Mouse (Mus musculus): Measurements from ENCODE around the gene Acot12. TPM values are rescaled to one million over a fixed set of nuclear protein-coding genes. Genes with fewer than 3 reads are reported as not detected.

Gene Acot12
- polyA plus RNA-seq (2014; fragmentation: Nextera tagmentation; extraction: Ambion mirVana): 0.18 TPM in 1 of 2 replicates, not detected in the other

DNA sequence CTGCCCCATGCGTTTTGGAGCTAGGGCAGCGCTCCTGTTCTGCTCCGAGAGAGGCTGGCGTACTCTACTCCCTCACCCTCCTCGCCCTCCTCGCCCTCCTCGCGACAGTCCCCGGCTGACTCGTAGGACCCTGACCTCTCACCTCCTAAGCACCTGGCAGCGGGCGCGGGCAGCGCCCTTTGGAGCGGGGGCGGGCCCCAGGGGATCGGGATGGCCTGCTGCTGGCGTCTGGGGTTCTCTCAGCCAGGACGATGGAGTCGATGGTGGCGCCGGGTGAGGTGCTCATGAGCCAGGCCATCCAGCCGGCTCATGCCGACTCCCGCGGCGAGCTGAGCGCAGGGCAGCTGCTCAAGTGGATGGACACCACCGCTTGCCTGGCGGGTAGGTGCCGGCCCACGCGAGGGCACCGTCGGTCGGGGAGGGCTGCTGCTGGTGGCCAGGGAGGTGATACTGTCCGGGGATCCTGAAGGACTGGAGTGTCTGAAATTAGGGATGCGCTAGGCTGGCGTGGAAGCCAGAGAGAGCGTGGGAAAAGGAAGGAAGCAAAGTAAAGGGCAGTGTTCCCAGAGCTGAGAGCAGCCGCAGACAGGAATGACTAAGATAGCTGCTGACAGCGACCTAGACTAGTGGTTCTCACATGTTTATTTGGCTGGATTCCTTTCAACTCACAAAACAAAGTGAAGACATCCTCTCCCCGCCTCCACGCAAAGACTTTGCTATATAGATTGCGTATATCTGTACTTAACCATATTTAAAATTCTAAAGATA lies at the start of gene Acot12:
Gene Acot12, plus strand, starts transcription at position 233 of the 768 bp plus-strand sequence.
- H3K9me3 ChIP-seq (ENCODE audit: control insufficient read depth, low read length): no peaks in the 10 kb centered on the region
- ATAC-seq (ENCODE audit: low FRiP score, low TSS enrichment): peak; percentile 89
- H3K4me1 ChIP-seq (ENCODE audit: control insufficient read depth, insufficient read depth, low read length): no peaks in the 10 kb centered on the region
- no peak within 1 kb of the TSS for H3K27ac ChIP-seq (ENCODE audit: low read depth, low read length)
- 8% methylated on average over 44 of the region's 45 CpGs for whole genome bisulfite sequencing
- no peaks in the 10 kb centered on the region for H3K27me3 ChIP-seq (ENCODE audit: control insufficient read depth, insufficient read depth, low read length)
- peak within 1 kb of the TSS; percentile 38 for H3K4me3 ChIP-seq (ENCODE audit: low read length)
- H3K4me2 ChIP-seq (replicated peaks; ENCODE audit: low read depth, low read length): peak within 1 kb of the TSS; percentile 65
- no peaks in the 10 kb centered on the region for H3K36me3 ChIP-seq (ENCODE audit: control insufficient read depth, insufficient read depth, low read length)
- H3K9ac ChIP-seq (ENCODE audit: low read depth, low read length): peak within 1 kb of the TSS; percentile 40; the same call in 1 of the 2 replicates

GRCm38 (mm10) chr13:91693615-91694014 lies 47.7 kb upstream of the Acot12 start:
- Histone ChIP-seq H3K4me2 (replicated peaks; ENCODE audit: low read depth, low read length) (no peak overlapping the region), H3K27ac (ENCODE audit: low read depth, low read length) (peak overlapping the region; percentile 37; the same call in 1 of the 2 replicates), H3K27me3 (ENCODE audit: control insufficient read depth, insufficient read depth, low read length) (no peaks in the 10 kb centered on the region), H3K9me3 (ENCODE audit: control insufficient read depth, low read length) (no peaks in the 10 kb centered on the region), H3K9ac (ENCODE audit: low read depth, low read length) (no peak overlapping the region), H3K4me3 (ENCODE audit: low read length) (no peak overlapping the region), H3K36me3 (ENCODE audit: control insufficient read depth, insufficient read depth, low read length) (peaks cover 5% of the 10 kb centered on the region; the same call in 1 of the 2 replicates), H3K4me1 (ENCODE audit: control insufficient read depth, insufficient read depth, low read length) (no peaks in the 10 kb centered on the region)
- no peak for ATAC-seq (ENCODE audit: low FRiP score, low TSS enrichment)
- WGBS: 44% methylated on average over 7 of the region's 7 CpGs

GRCm38 (mm10) chr13:91695406-91695805 lies 45.9 kb upstream of the Acot12 start:
- no peak for ATAC-seq (ENCODE audit: low FRiP score, low TSS enrichment)
- 82% methylated on average over 2 of the region's 2 CpGs for WGBS

GRCm38 (mm10) chr13:91696109-91696645 lies 45.1 kb upstream of the Acot12 start:
- ATAC-seq (ENCODE audit: low FRiP score, low TSS enrichment): peak; percentile 65; the same call in 1 of the 2 replicates

More at GRCm38 (mm10) chr13:91695406-91695805, 45.9 kb upstream of the Acot12 start:
- Histone ChIP-seq H3K36me3 (ENCODE audit: control insufficient read depth, insufficient read depth, low read length) (no peaks in the 10 kb centered on the region; the same call in 1 of the 2 replicates), H3K9ac (ENCODE audit: low read depth, low read length) (no peak overlapping the region), H3K9me3 (ENCODE audit: control insufficient read depth, low read length) (no peaks in the 10 kb centered on the region), H3K27me3 (ENCODE audit: control insufficient read depth, insufficient read depth, low read length) (no peaks in the 10 kb centered on the region), H3K4me1 (ENCODE audit: control insufficient read depth, insufficient read depth, low read length) (no peaks in the 10 kb centered on the region), H3K4me3 (ENCODE audit: low read length) (no peak overlapping the region), H3K4me2 (replicated peaks; ENCODE audit: low read depth, low read length) (no peak overlapping the region), H3K27ac (ENCODE audit: low read depth, low read length) (no peak overlapping the region)

DNA sequence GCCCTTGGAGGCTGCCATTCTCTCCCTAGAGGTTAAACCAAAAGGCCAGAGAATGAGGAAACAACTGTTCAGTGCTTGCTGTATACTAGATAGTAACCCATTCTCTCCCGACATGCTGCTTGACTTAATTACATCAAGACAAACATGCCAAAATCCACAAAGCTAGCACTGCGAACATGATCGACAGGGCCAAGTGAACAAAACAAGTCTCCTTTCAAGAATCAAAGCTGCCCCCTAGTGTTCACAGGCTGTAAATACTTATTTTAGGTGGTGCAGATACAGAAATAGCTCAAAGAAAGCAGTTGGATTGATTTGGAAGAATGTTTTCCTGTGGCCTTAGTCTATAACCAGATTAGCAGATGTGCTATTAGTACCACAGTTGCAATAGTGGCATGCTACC lies 44.3 kb upstream of the Acot12 start:
- WGBS: 45% methylated on average over 3 of the region's 3 CpGs
- no peaks in the 10 kb centered on the region for H3K9me3 ChIP-seq (ENCODE audit: control insufficient read depth, low read length)
- H3K4me1 ChIP-seq (ENCODE audit: control insufficient read depth, insufficient read depth, low read length): 0 out of 2 replicates have a peak, but pooled peaks cover 3% of the 10 kb centered on the region
- H3K4me3 ChIP-seq (ENCODE audit: low read length): no peak overlapping the region
- H3K27ac ChIP-seq (ENCODE audit: low read depth, low read length): no peak overlapping the region
- ATAC-seq (ENCODE audit: low FRiP score, low TSS enrichment): no peak
- no peak overlapping the region for H3K9ac ChIP-seq (ENCODE audit: low read depth, low read length)
- no peak overlapping the region for H3K4me2 ChIP-seq (replicated peaks; ENCODE audit: low read depth, low read length)
- H3K36me3 ChIP-seq (ENCODE audit: control insufficient read depth, insufficient read depth, low read length): no peaks in the 10 kb centered on the region; the same call in 1 of the 2 replicates
- H3K27me3 ChIP-seq (ENCODE audit: control insufficient read depth, insufficient read depth, low read length): no peaks in the 10 kb centered on the region

More at GRCm38 (mm10) chr13:91696109-91696645, 45.1 kb upstream of the Acot12 start:
- Histone ChIP-seq H3K27ac (ENCODE audit: low read depth, low read length) (no peak overlapping the region), H3K9ac (ENCODE audit: low read depth, low read length) (no peak overlapping the region), H3K27me3 (ENCODE audit: control insufficient read depth, insufficient read depth, low read length) (no peaks in the 10 kb centered on the region), H3K36me3 (ENCODE audit: control insufficient read depth, insufficient read depth, low read length) (no peaks in the 10 kb centered on the region; the same call in 1 of the 2 replicates), H3K4me2 (replicated peaks; ENCODE audit: low read depth, low read length) (no peak overlapping the region), H3K4me1 (ENCODE audit: control insufficient read depth, insufficient read depth, low read length) (no peaks in the 10 kb centered on the region), H3K9me3 (ENCODE audit: control insufficient read depth, low read length) (no peaks in the 10 kb centered on the region), H3K4me3 (ENCODE audit: low read length) (no peak overlapping the region)
- 73% methylated on average over 2 of the region's 2 CpGs for WGBS

- Histone ChIP-seq H3K27ac (ENCODE audit: low read depth, low read length) (no peak overlapping the region), H3K4me3 (ENCODE audit: low read length) (no peak overlapping the region), H3K9ac (ENCODE audit: low read depth, low read length) (no peak overlapping the region), H3K36me3 (ENCODE audit: control insufficient read depth, insufficient read depth, low read length) (no peaks in the 10 kb centered on the region; the same call in 1 of the 2 replicates), H3K4me2 (replicated peaks; ENCODE audit: low read depth, low read length) (no peak overlapping the region), H3K27me3 (ENCODE audit: control insufficient read depth, insufficient read depth, low read length) (no peaks in the 10 kb centered on the region), H3K9me3 (ENCODE audit: control insufficient read depth, low read length) (no peaks in the 10 kb centered on the region), H3K4me1 (ENCODE audit: control insufficient read depth, insufficient read depth, low read length) (0 out of 2 replicates have a peak, but pooled peaks cover 3% of the 10 kb centered on the region)
- 71% methylated on average over 6 of the region's 6 CpGs for WGBS
- no peak for ATAC-seq (ENCODE audit: low FRiP score, low TSS enrichment)
Measured at GRCm38 (mm10) chr13:91702337-91702736, 39.0 kb upstream of the Acot12 start.

- H3K4me3 ChIP-seq (ENCODE audit: low read length): no peak overlapping the region
- no peak for ATAC-seq (ENCODE audit: low FRiP score, low TSS enrichment)
- no peaks in the 10 kb centered on the region for H3K27me3 ChIP-seq (ENCODE audit: control insufficient read depth, insufficient read depth, low read length)
- H3K4me1 ChIP-seq (ENCODE audit: control insufficient read depth, insufficient read depth, low read length): no peaks in the 10 kb centered on the region
- H3K27ac ChIP-seq (ENCODE audit: low read depth, low read length): no peak overlapping the region
- no peaks in the 10 kb centered on the region for H3K36me3 ChIP-seq (ENCODE audit: control insufficient read depth, insufficient read depth, low read length)
- WGBS: 93% methylated on average over 6 of the region's 6 CpGs
- H3K9ac ChIP-seq (ENCODE audit: low read depth, low read length): no peak overlapping the region
- H3K9me3 ChIP-seq (ENCODE audit: control insufficient read depth, low read length): no peaks in the 10 kb centered on the region
- H3K4me2 ChIP-seq (replicated peaks; ENCODE audit: low read depth, low read length): no peak overlapping the region
Measured at GRCm38 (mm10) chr13:91719487-91719886, 21.8 kb upstream of the Acot12 start.

DNA sequence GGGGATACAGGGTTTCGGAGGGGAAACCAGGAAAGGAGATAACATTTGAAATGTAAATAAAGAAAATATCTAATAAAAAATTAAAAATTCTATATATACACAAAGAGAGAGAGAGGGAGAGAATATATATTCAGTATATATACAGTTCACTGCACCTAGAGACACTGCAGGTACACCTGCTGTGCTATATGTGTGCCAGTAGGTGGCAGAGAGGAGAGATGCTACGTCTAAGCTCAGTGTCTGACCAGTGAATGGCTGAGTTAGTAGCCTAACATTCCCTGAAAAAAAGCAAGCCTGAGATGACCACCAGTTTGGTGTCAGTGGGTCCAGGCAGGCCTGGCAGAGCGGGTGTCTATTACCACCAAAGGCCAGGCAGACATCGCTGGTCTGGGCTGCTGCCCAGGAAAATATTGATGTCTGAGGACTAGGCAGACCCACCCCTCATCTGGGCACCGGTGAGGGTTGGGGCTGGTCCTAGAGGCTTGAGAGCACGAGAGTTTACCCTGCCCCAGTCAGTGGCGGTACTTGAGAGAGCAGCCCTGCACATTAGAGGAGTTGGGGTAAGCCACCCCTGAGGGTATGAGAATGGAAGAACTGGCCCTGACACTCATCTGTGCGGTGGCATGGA lies 18.1 kb upstream of the Acot12 start:
- Histone ChIP-seq H3K4me1 (ENCODE audit: control insufficient read depth, insufficient read depth, low read length) (no peaks in the 10 kb centered on the region), H3K9ac (ENCODE audit: low read depth, low read length) (no peak overlapping the region)
- 64% methylated on average over 8 of the region's 8 CpGs for WGBS

More for the DNA sequence above, 18.1 kb upstream of the Acot12 start:
- peak; percentile 81 for ATAC-seq (ENCODE audit: low FRiP score, low TSS enrichment)
- no peaks in the 10 kb centered on the region for H3K36me3 ChIP-seq (ENCODE audit: control insufficient read depth, insufficient read depth, low read length)
- no peaks in the 10 kb centered on the region for H3K9me3 ChIP-seq (ENCODE audit: control insufficient read depth, low read length)
- no peak overlapping the region for H3K27ac ChIP-seq (ENCODE audit: low read depth, low read length)
- H3K27me3 ChIP-seq (ENCODE audit: control insufficient read depth, insufficient read depth, low read length): no peaks in the 10 kb centered on the region
- no peak overlapping the region for H3K4me3 ChIP-seq (ENCODE audit: low read length)
- H3K4me2 ChIP-seq (replicated peaks; ENCODE audit: low read depth, low read length): no peak overlapping the region

Measured in kidney, embryonic 14.5 days (tissue).